Mouse (Mus musculus) neural tube, embryonic 14.5 days (tissue): Measurements from ENCODE around the gene Acbd4. TPM values are rescaled to one million over a fixed set of nuclear protein-coding genes. Genes with fewer than 3 reads are reported as not detected.

Source experiments
- ATAC-seq: fragments of 200-750 bp; cut with Nextera tagmentation; 2 replicates; pipeline ENCODE4 v1.8.0; 2017; ENCODE audit warnings: low read depth, mild to moderate bottlenecking, moderate TSS enrichment, moderate library complexity
- H3K27ac ChIP-seq: fragments of 300-500 bp; sonication (generic); 2 replicates; pipeline ENCODE4 v1.5.1; 2014; ENCODE audit warnings: low read depth, mild to moderate bottlenecking, control low read depth, low read length, moderate library complexity, mixed read lengths
- H3K27me3 ChIP-seq: fragments of 300-500 bp; sonication (generic); 2 replicates; pipeline ENCODE4 v1.6.1; 2014; ENCODE audit warnings: low read length; ENCODE audit not compliant: control insufficient read depth, insufficient read depth
- H3K36me3 ChIP-seq: fragments of 300-500 bp; sonication (generic); 2 replicates; pipeline ENCODE4 v1.6.1; 2014; ENCODE audit warnings: low read length, mixed read lengths; ENCODE audit not compliant: control insufficient read depth, insufficient read depth
- H3K4me1 ChIP-seq: fragments of 300-500 bp; sonication (generic); 2 replicates; pipeline ENCODE4 v1.6.1; 2014; ENCODE audit warnings: low read length; ENCODE audit not compliant: control insufficient read depth, insufficient read depth
- H3K4me2 ChIP-seq: fragments of 300-500 bp; sonication (generic); 2 replicates; pipeline ENCODE4 v1.6.1; 2014; ENCODE audit warnings: mild to moderate bottlenecking, low read depth, low read length, control low read depth
- H3K4me3 ChIP-seq: fragments of 300-500 bp; sonication (generic); 2 replicates; pipeline ENCODE4 v1.5.1; 2014; ENCODE audit warnings: low read depth, low read length, control low read depth, mixed read lengths
- H3K9ac ChIP-seq: fragments of 300-500 bp; sonication (generic); replicated peaks from 2 replicates; pipeline ENCODE4 v1.6.1; 2014; ENCODE audit warnings: low read depth, mild to moderate bottlenecking, control low read depth, low read length, mixed read lengths
- H3K9me3 ChIP-seq: fragments of 300-500 bp; sonication (generic); 2 replicates; pipeline ENCODE4 v1.6.1; 2016; ENCODE audit warnings: low read length; ENCODE audit not compliant: control insufficient read depth
- WGBS: fragments of 180-500 bp; shearing (Covaris S2); extraction: QIAGEN DNeasy Blood & Tissue Kit; methylation state at CpG from one replicate; pipeline ENCODE4 v1.1.7; 2014; 5-methylcytosine and 5-hydroxymethylcytosine counted together
- polyA plus RNA-seq: library from polyadenylated mRNA; unstranded; fragments of >200 nt; fragmentation: Nextera tagmentation; extraction: Ambion mirVana; gene quantifications from 2 replicates; pipeline ENCODE4 v1.2.1, GENCODE M21; 2014

Acbd4 gene
- polyA plus RNA-seq = 8.1 and 8.2 TPM in 2 replicates

DNA sequence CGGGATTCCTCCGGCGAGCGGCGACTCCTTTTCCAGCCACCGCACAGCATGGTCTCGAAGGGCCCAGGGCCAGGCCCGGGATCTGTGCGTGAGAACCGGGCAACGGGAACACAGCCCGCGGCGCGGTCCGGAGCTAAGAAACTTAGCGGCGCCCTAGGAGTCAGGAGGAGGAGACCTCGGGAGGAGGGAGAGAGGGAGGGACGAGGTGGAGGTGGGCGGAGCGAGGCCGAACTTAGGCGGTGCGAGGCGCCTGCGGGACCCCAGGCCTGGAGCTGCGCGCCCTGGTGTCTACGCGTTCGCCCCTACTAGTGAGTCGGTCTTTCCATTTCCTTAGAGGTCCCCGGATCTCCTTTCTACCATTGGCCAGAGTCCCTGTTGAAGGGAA, at the start of gene Acbd4, which contains the start of gene Plcd3:
Gene Acbd4, plus strand, starts transcription at position 202 of the 385 bp plus-strand sequence.
Gene Plcd3, minus strand, starts transcription at position 178 of the 385 bp plus-strand sequence.
- no peaks in the 10 kb centered on the region for H3K9me3 ChIP-seq
- peak within 1 kb of the TSS; percentile 57 for H3K4me2 ChIP-seq
- peaks cover 17% of the 10 kb centered on the region; the same call in 1 of the 2 replicates for H3K27me3 ChIP-seq
- peak; percentile 29; the same call in 1 of the 2 replicates for ATAC-seq
- H3K36me3 ChIP-seq = no peaks in the 10 kb centered on the region
- peak within 1 kb of the TSS; percentile 33 for H3K4me3 ChIP-seq
- no peak within 1 kb of the TSS for H3K27ac ChIP-seq
- peak within 1 kb of the TSS; percentile 41 for H3K9ac ChIP-seq
- WGBS = under 1% methylated on average over 34 of the region's 34 CpGs
- peaks cover 12% of the 10 kb centered on the region; the same call in 1 of the 2 replicates for H3K4me1 ChIP-seq

DNA sequence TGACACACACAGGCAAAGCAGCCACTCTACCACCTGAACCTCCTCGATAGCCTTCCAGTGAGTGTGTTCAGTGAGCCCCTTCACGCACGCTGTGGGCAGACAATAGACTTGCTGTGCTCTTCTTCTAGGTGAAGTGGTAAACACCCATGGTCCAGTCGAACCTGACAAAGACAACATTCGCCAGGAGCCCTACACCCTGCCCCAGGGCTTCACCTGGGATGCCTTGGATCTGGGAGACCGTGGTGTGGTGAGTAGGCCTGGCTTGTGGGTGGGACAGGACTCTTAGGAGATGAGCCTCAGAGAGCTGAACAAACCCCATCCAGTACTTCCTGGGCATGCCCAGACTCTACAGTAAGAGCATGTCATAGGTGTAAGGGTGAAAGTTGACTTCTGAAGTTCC, 49.4 kb upstream of the Acbd4 start:
- H3K4me3 ChIP-seq = no peak overlapping the region
- H3K9me3 ChIP-seq = no peaks in the 10 kb centered on the region
- no peak overlapping the region for H3K4me2 ChIP-seq
- no peak overlapping the region for H3K9ac ChIP-seq
- H3K27me3 ChIP-seq = no peaks in the 10 kb centered on the region
- H3K36me3 ChIP-seq = peaks cover 33% of the 10 kb centered on the region
- H3K27ac ChIP-seq = no peak overlapping the region
- no peak for ATAC-seq
- 94% methylated on average over 6 of the region's 6 CpGs for WGBS
- no peaks in the 10 kb centered on the region for H3K4me1 ChIP-seq

DNA sequence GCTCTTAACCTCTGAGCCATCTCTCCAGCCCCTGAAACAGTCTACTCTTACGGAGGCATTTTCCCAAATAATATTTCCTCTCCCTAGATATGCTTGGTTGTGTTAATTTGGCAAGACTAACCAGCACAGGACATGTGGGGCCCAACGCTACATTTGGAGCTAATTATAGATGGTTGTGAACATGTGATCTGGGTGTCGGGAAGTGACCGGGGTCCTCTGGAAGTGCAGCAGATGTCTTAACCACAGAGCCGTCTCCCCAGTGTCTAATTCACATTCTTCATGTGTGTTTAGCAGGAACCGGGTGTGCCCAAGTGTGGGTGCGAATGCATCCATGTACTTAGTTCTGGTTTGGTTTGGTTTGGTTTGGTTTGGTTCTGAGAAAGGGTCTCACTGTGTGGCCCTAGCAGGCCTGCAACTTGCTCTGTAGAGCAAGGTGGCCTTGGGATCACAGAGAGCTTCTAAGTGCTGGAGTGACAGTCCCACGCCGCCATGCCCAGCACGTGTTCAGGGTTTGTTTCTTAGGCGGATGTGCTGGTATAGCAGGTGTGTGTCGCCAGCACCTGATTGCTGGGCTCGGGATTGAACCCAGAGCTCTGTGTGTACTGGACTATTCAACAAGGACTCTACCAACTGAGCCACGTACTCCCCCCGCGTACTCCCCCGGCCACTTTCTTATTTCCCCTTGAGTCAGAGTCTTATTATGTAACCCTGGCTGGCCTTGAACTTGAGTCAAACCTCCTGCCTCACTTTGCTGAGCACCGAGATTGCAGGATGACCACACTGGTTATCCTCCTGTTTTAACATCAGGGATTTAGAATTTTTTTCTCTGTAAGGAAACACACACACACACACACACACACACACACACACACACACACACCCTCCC, 48.0 kb upstream of the Acbd4 start:
- no peak for ATAC-seq
- 93% methylated on average over 18 of the region's 18 CpGs for WGBS
- Histone ChIP-seq H3K4me3 (no peak overlapping the region), H3K36me3 (peaks cover 45% of the 10 kb centered on the region), H3K27me3 (no peaks in the 10 kb centered on the region), H3K9ac (no peak overlapping the region), H3K4me1 (no peaks in the 10 kb centered on the region), H3K4me2 (no peak overlapping the region), H3K27ac (no peak overlapping the region), H3K9me3 (no peaks in the 10 kb centered on the region)

DNA sequence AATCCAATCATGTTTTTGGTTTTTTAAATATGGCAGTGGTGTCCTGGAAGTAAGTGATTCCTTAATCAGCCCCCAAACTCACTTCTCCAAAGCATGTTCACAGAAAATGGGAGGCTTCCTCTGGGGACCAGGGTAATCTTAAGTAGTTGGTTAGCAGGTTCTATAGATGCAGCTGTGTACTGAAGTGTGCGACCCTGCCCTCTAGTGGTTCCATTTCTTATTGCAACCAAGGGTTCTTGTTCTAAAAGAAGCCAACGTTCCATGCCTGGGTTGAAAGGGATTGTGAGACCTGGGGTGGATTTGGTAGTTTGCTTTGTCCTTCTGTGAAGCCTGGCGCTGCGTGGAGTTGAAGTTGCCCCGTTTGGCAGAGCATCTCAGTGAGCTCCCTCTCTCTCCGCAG, 46.7 kb upstream of the Acbd4 start:
- Histone ChIP-seq H3K9me3 (no peaks in the 10 kb centered on the region), H3K27me3 (no peaks in the 10 kb centered on the region), H3K4me3 (no peak overlapping the region), H3K27ac (no peak overlapping the region), H3K4me1 (no peaks in the 10 kb centered on the region), H3K9ac (no peak overlapping the region), H3K4me2 (no peak overlapping the region), H3K36me3 (peaks cover 54% of the 10 kb centered on the region)
- no peak for ATAC-seq
- 47% methylated on average over 6 of the region's 6 CpGs for WGBS

DNA sequence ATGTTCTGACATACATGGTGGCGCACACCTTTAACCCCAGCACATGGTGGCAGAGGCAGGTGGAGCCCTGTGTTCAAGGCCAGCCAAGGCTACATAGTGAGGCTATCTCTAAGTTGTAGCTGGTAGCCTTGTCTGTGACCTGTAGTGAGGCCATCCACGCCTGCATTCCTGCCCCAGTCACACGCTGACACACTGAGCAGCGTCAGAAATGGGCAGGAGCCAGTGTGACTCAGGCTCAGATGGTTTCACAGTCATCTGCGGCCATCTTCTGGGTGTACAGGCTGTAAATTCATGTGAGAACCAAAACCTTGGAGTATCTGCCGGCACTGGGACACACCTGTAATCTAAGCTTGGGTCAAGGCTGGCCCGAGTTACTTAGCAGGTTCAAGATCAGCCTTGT, 44.8 kb upstream of the Acbd4 start:
- no peak overlapping the region for H3K27ac ChIP-seq
- no peaks in the 10 kb centered on the region for H3K9me3 ChIP-seq
- H3K9ac ChIP-seq = no peak overlapping the region
- no peak overlapping the region for H3K4me3 ChIP-seq
- no peak for ATAC-seq
- H3K36me3 ChIP-seq = peaks cover 51% of the 10 kb centered on the region
- 98% methylated on average over 7 of the region's 7 CpGs for WGBS
- no peaks in the 10 kb centered on the region for H3K4me1 ChIP-seq
- H3K27me3 ChIP-seq = no peaks in the 10 kb centered on the region
- H3K4me2 ChIP-seq = no peak overlapping the region

DNA sequence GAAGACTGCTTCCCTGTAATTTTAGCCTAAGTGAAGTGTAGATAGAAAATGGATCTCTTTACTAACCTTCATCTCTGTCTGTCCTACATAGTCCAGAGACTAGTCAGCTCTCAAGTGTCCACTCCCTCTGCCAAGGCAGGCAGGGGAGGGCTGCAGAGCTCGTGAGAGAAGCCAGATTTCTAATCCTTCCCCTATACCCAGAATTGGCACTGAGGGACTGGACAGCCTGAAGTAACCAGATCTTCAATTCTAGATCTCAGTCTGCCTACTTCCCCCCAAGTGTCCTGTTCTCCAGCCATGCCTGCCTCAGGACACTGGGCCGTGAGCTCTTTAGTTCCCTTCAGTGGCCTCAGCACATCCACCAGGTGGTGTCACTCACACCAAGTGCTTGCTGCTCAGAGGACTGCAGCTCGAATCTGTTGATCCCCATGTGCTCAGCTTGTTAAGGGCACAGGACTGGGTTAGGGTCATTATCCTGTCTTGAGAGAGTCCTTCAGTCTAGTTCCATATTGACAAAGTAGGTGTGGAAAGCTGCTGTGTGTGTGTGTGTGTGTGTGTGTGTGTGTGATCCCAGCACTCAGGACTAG, 42.9 kb upstream of the Acbd4 start:
- Histone ChIP-seq H3K4me2 (no peak overlapping the region), H3K27me3 (no peaks in the 10 kb centered on the region), H3K27ac (no peak overlapping the region), H3K9me3 (no peaks in the 10 kb centered on the region), H3K4me3 (no peak overlapping the region), H3K9ac (no peak overlapping the region), H3K4me1 (no peaks in the 10 kb centered on the region), H3K36me3 (peaks cover 55% of the 10 kb centered on the region)
- 87% methylated on average over 3 of the region's 3 CpGs for WGBS
- ATAC-seq = no peak

DNA sequence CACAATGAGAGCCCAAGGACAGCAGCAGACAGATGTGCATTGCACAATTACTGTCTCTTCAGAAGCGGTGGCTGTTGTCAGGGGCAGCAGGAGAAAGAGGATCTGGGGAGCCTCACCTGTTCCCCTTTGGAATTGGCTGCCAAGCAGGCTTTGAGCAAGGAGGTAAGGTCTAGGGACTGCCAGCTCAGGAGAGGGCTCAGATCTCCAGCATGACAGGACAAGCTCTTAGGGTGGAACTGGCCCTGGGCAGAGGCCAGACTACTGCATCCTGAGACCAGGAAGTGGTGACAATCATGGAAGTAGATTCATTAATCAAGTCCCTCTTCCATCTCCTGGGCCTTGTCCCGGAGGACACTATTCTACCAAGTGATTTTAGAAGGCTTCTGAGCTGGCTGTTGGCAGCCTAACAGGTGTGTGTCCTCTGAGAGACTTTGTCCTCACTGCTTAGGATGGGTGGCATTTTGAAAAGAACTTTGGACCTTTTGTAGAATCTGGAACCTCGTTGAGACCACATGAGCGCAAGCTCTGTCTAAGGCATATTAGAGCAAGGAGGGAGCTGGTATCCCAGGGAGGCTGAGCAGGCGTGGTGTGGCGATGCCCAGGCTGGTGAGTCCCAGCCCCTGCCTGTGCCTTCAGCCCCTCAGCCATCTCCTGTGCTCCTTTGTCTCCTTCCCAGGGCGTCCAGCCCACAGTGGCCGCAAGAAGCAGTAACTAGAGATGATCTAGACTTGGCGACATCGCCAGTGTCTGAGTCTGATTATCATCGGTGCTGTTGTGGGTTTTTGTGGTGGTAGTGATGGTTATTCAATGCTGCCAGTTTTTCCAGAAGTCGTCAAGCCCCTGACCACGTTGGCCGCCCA, 35.1 kb upstream of the Acbd4 start:
- H3K36me3 ChIP-seq = peaks cover 49% of the 10 kb centered on the region
- ATAC-seq = no peak
- H3K27ac ChIP-seq = no peak overlapping the region
- 96% methylated on average over 14 of the region's 14 CpGs for WGBS
- no peaks in the 10 kb centered on the region for H3K4me1 ChIP-seq
- H3K27me3 ChIP-seq = no peaks in the 10 kb centered on the region
- no peaks in the 10 kb centered on the region for H3K9me3 ChIP-seq
- H3K4me2 ChIP-seq = no peak overlapping the region
- H3K9ac ChIP-seq = no peak overlapping the region
- H3K4me3 ChIP-seq = no peak overlapping the region

DNA sequence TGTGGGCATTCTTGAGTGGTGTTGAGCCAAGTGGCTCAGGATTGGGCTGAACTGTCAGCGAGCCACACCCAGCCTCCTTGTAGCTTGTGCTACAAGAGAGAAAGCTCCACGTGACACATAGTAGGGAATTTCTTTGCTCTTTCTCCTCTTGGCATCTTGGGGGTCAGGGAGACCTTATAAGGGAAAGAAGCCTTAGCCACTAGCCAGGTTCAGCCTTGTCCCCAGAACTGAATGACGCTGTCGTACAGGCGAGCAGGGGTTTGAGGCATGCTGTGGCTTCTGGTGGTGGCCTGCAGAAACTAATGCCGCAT, 34.5 kb upstream of the Acbd4 start:
- Histone ChIP-seq H3K9ac (no peak overlapping the region), H3K27ac (no peak overlapping the region), H3K4me2 (no peak overlapping the region), H3K4me1 (no peaks in the 10 kb centered on the region), H3K27me3 (no peaks in the 10 kb centered on the region), H3K9me3 (no peaks in the 10 kb centered on the region), H3K4me3 (no peak overlapping the region), H3K36me3 (peaks cover 44% of the 10 kb centered on the region)
- no peak for ATAC-seq
- 97% methylated on average over 6 of the region's 6 CpGs for WGBS
